Mouse (Mus musculus) embryo, embryonic 11.5 days (tissue): ENCODE data around the gene Klhl36.

ENCODE experiments used
- DNase-seq: peaks from one replicate; pipeline ENCODE4 v3.0.0-alpha.2; 2012; ENCODE audit warnings: low read depth, low spot score

Klhl36 gene

DNA sequence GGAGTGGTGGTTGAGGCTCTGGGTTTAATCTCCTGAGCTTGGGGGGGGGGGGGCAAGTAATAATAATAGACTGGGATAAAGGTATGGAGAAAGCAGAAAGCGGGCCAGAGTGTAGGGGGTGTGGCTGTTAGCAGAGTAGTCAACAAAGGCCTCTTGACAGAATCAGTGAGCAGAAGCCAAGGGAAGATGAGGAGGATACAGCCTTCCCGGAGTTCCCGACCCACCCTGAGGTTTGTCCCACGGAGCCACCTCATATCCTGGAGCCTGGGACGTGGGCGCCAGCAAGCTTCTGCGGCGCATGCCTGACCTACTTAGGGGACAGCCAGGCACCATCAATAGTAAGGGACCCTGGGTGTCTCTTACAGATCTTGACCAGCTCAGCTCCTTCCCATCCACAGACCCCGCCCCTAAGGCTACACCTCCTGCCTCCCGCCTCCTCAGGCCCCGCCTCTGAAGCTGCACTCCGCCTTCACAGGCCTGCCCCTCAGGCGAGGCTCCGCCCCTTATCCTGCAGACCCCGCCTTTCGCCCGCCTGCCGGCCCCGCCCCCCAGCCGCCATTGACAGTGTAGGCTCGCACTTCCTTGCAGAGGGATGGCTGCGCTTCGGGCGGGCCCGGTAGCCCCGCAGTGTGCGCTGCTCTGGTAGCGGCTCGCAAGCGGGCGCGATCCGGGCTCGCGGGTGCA lies at the start of gene Klhl36:
Gene Klhl36, plus strand, starts transcription at position 561 of the 684 bp plus-strand sequence.
- peak; percentile 84 for DNase-seq

DNA sequence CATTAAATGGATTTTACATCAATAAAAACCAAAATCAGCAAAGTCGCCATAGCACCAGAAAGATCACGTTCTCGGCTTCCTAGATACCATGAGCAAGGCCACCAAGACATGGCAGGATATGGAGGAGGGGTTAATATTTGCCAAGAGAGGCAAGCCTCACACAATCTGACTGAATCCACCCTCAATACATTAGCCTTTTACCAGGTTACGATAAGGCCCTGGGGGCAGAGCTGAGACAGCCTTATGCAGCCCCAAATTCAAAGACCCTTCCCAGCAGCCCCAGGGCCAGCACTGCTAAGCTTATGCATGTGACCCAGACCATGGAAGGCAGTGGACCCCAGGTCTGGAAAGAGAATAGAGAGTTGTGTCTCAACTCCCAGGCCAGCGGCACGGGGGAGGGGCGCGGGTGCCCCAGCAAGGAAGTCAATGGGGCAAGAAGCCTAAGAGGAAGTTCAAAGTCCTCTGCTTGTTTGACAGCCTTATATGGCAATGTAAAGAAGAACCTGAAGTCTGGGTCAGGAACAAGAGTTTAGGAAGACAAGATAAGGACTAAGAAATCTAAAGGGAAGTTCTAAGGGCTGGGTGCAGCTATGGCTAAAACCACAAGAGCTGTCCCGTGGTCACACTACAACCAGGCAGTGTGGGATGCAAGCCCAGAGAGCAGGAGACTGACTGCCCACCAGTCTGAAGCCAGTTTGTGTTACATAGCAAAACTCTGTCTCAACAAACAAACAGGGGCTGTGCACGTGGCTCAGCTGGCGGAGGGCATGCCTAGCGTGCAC lies 49.2 kb upstream of the Klhl36 start:
- no peak for DNase-seq

DNA sequence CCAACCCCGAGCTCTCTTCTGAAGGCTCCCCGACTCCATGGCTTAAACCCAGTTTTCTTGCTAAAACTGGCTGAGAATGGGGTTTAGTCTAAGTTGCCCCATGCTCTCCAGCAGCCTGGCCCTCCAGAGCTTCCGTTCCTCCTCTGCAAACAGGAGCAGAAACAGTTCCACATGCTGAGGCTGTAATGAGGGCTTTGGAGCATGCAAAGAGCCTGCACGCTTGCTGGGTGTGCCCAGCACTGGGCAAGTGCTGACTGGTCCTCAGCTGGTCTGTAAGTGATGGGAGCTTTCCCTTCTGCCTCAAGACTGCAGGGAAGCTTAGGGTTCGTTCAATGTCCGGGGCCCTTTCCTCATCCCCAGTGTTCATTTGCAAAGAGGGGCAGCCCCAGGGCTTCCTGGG lies 45.8 kb upstream of the Klhl36 start:
- DNase-seq: no peak

DNA sequence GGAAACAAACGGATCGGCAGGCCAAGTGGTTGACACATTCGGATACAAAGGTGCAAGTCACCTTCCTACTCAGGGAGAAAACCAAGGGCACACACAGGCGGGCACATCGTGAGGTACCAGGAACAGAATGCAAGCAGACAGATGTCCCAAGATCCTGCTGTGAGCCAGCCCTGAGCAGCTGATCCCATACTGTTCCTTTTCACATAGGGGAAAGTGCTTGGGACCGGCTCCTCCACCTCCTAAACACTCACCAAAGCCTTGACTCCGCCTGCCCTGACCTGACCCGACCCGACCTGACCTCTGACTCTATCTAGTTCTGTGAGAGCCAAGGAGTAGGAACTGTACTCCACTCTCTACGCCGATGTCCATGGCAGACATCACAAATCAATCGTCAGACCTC lies 44.6 kb upstream of the Klhl36 start:
- DNase-seq: no peak

DNA sequence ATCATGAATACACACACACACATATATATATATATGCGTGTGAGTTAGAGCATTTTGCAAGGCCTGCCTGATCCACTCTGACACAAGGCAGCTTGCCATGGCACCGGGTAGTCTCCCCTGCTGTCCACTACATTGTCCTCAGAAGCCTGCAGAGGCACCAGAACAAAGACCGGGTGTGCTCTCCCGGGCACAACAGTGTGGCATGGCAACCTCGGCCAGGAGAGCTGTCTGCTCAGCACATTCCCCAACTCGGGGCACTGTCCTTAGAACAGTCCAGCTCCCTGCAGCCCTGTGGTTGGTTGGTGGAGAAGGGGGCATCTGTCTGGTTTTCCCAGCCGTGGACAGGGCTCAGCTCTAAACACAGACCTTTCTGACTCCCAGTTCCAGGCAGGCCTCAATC lies 42.8 kb upstream of the Klhl36 start:
- DNase-seq: no peak

DNA sequence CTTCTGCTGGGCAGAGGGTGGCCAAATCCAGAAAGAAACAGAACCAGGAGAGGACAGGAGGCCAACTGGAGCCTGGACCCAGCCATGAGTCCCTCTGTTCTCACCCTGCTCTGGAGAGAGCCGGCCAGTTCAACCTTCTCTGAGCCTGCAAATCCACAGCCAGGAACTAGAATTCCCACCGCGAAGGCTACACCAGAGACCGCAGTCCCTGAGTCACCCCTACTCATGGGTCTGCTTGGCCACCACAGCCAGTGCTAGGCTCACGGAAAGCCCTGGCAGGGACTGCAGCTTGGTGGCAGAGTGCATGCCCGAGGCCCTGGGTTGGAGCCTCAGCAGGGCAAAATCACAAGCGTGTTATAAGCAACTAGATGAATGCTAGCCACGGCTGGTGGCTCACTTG lies 42.1 kb upstream of the Klhl36 start:
- DNase-seq: no peak

DNA sequence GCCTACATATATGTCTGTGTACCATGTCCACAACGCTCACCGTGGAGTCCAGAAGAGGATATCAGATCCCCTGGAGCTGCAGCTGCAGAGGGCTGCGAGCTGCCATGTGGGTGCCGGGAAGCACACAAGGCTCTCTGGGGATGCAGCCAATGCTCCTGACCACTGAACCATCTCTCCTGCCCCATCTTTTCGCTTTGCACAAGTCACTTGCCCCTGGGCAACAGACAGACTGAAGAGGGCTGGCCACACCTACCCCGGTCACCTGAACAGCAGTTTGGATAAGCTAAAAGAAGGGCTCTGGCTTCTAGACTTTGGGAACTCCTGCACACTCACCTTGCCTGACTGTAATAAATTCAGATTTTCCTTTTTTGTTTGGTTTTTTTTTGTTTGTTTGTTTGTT lies 40.4 kb upstream of the Klhl36 start:
- DNase-seq: no peak

DNA sequence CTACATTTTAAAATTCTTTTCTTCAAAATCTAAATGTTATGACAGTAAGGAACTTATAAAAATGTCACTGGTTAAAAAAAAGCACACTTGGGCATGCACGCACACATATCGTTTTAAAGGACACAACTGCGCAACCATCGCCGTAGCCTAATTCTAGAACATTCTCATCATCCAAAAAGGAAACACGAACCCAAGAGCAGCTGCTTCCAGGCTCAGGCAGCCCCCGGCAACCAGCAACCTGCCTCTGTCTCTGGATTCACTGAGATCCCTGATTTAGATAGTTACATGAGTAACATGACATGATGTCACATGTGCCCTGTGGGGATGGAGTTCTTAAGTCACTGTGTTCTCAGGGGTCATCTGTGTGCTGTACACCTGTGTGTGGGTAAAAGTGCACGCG lies 38.8 kb upstream of the Klhl36 start:
- DNase-seq: no peak

DNA sequence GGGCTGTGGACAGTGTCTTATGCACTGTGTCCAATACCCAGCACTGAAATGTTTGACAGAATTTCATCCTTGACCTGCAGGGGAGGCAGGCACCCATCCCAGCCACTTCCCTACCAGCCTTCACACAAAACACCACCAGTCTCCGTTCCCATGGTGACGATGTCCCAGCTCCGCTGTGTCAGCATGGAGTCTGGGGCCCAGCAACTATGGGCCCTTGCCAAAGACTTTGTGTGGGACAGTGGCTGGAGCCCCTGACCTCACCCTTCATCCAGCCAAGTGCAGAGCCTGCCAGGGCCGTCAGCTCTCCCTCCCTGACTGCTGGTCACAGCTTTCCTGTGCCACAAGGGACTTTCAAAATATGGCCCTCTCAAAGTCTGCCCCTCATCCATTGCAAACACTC lies 38.0 kb upstream of the Klhl36 start:
- no peak for DNase-seq

DNA sequence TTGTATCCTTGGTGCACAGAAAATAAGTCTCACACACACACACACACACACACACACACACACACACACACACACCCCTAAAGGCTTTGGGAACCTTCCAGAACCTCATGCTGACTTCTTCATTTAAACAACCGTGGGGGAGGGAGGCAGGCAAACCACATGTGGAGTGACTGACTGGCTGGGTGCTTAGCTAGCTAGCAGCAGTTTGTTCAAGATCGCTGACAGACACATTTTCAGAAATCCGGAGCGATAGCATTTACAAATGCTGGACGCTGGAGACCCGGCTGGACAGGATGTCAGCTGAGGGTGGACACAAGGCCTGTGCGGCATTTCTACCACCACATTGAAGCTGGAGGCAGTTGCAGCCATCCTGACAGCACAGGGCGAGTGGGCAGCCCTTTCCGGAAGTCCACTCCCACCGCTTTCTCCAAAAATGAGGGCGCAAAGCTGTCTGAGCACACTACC lies 37.2 kb upstream of the Klhl36 start:
- DNase-seq: no peak

DNA sequence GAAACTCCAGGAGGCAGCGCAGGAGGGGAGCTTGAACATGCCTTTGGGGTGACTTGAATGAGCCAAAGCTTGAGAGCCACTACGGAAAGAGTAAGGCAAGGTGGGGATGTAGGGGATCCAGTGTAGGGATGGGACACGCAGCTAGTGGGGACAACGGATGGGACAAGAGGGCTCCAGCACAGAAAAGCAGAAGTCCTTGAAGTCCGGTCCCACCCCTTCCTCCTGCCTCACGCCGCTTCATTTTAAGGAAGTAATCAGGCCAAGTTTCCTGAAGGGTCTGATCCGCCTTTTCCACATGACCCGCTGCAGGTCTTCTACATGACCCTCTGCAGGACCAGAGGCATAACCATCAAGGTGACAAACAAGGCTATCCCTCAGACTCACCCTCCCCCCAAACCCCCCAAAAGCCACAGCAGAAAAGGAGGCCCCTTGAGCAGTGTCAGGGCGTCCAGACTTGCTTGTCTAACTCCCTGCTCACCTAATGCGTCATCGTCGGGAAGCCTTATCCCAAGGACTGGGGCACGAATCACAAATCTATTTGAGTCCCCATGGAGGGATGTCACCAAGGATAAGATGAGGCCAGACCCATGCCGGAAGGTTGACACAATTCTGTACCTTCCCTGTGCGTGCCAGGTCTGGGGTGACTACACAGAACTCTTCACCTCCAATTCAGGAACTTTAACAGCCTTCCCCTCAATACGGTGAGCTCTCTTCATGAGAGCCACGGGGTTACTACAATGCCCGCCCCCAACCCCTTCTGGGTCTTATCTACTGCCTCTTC lies 35.9 kb upstream of the Klhl36 start:
- no peak for DNase-seq

DNA sequence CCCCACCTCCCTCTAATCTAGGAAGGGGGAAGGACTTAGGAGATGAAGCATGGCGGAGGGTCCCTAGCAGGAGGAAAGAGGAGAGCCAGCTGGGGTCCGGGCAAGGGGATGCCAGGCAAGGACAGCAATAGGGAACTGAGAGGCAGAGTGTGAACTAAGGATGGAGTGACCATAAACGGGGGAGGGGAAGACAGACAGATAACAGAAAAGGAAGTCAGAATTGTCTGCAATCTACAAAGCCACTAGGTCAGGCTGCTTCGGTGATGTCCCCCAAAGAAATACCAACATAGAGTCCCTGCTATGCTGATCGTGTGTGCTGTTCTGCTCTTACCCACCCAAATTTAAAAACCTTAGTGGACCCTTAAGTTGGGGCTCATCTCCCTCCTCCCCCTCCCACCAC lies 35.1 kb upstream of the Klhl36 start:
- no peak for DNase-seq

DNA sequence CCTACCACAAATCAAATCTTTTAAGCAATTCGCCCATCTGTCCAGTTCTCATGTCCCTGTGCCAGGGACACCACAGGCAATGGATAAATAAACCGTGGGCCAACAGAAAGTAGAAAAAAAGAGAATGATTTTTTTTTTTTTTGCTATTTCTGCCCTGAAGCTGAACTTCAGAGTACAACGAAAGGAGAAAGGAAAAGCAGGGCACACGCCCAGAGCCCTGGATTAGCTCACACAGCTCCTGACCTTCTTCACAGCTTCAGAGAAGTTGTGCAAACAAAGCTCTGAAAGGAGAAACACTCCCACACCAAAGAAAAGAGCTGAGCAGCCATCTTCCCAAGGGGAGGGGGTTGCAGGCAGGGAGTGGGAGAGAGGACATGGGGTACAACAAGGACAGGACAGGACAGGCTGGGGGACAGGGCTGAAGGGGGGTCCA lies 34.3 kb upstream of the Klhl36 start:
- DNase-seq: no peak

DNA sequence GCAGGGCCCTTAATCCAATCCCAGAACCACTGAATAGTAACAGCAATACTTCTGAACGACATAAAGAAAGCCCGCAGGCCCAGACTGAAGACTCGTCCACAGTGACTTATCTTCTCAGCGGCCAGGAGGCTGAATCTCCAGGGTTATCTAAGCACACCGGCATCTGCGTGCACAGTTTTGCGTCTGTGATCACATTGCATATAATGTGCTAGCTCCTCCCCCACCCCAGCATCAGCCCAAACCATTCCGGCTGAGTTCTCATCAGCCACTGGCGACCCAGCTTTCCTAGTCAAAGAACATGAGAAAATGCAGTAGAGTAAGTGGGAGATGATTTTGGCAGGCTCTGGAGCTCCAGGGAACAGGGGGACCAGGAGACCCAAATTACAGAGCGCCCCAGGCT lies 33.1 kb upstream of the Klhl36 start:
- no peak for DNase-seq

DNA sequence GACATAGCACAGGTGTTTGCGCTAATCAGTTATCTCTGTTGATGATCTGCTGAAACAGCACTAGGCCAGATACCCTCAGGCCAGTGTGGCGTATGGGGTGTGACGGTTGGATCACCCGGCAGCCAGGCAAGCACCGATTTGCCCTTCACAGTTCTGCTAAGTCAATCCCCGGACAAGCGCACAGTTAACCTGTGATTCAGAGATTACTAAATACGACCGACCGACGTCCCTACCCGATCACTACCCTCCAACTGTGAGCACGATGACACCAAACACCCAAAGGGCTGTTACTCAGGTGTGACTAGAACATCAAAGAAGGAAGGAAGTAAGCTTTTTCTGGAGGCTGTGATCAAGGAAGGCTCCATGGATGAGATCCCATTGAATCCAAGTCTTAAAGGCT lies 32.6 kb upstream of the Klhl36 start:
- DNase-seq: no peak

DNA sequence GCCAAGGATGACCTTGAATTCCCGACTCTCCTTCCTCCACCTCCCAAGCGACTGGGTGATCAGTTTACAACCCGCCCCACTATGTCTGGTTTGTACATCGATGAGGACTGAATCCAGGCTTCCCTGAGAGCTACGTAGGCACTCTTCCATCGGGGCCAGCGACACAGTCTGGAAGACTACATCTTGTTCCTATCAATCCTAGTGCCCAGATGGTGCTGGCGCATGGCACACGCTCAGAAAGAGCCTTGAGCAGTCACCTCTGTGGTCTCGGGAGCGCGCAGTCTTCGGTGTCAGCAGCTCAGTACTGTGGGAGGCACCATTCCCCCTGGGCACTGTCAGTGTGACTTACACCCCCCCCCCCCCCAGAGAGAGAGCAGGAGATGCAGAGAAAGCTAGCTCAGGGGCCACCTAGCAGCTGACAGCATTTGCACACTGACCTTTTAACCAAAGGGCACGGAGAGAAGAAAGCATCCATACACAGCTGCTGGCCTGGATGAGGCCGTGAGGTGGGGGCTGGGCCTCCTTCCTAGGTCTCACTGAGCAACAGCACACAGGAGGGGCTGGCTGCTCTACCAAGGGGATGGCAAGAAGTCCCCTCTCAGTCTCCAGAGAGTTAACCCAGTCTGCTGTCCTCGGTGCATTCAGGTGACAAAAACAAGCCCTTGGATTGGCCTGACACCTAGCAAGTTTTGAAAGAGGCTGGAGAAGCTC lies 32.0 kb upstream of the Klhl36 start:
- DNase-seq: no peak

DNA sequence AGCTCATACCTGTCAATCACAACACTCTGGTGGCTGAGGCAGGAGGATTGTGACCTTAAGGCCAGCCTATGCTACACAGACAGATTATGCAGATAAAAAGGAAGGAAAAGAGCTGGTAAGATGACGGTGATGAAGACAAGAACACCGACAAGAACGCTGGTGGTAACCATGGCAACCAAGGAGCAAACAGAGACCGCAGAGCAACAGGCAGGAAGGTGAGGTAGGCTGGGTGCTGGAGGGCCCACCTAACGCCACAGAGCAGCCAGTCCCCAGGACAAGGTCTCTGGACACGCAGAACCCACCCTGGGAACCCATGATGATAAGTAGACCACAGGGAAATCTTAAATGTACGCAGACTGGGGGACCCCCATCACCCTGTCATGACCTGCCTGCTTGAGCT lies 31.5 kb upstream of the Klhl36 start:
- DNase-seq: no peak

DNA sequence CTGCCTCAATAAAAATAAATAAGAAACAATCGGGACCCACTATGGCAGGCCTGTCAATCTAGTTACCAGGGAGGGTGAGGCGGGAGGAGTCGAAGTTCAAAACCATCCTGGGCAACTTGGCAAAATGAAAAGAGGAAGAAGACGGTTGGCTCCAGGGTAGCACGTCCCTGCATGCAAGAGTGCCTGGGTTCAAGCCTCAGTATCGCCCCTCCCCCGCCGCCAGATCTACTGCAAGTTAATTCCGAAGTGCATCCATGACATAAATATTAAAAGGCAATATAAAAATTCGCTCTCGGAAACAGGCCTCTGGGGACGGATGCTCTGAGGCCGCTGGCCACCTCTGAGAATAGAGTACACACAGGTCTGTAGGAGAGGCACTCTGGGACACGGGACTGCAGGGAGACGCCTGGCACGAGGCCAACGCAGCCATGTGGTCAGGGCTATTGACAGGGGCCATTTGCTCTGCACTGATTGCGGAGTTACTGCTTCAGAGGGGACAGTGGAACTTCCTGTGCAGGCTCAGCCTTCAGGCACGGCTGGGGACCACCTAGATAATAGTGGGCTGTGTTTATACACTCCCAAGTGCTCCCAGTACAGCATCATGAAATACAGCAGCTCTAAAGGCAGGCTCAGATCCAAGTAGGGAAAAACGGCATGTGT lies 30.6 kb upstream of the Klhl36 start:
- peak; percentile 47 for DNase-seq

DNA sequence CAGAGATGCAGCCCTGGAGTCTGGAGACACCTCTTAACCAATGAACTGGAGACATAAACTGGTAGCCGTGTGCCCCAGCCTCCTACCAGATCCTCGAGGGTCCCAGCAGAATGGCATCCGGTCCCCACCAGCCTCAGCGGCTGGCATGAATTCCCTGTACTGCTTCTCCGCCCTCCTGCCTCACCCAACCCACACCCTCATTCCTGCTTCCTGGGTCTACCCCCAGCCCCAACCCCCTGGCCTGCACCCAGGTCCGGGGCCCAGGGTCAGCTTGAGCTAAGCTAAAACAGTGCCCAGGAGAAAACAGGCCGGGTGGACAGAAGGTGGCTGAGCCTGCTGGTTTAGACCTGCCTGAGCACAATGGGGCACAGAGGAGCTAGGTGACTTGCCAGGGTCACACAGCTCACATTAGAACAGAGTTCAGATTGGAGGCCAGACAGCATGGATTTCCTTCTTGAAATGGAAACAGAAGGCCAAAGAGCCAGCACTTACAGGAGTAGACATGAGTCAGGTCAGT lies 29.9 kb upstream of the Klhl36 start:
- DNase-seq: no peak

DNA sequence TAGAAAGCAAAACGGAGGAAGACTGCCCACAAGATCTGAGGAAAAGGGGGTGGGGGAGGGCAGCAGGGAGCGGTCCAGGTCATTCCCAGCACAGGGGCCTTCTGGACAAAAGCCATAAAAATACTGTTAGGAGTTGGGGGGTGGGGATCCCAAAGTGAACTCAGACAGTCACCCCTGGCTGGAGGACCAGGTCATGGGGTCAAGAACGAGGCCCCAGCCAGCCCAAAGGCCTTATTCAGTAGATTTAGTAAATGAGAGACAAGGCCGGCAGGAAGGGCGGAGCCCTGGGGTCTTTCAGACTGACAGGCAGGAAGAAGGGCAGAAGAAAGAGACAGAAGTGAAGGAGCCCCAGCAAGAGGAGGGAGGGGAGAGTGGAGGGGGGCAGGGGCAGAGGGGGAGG lies 29.1 kb upstream of the Klhl36 start:
- no peak for DNase-seq

DNA sequence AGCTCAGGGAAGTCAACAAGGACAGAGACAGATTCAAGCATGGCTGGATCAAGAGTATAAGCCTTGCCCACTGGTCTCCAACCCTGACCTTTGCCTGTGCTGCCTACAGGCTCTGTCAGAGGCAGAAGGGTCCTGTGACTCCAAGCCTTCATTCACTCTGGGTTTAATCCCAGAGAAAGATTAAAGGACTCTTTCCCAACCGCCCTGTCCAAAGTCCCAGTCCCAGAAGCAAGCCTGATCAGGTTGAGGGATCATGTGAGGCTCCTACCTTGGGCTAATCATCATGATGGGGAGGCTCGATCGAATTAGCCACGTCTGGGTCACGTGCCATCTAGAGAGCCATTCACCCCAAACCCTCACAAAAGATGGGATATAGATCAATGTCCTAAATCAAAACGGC lies 27.4 kb upstream of the Klhl36 start:
- no peak for DNase-seq
